Mouse (Mus musculus) urinary bladder, adult 2 months (tissue): ENCODE measurements around the gene Ndrg2. TPM values are rescaled to one million over a fixed set of nuclear protein-coding genes. Genes with fewer than 3 reads are reported as not detected.
"Not testable (repeated sequence)": the region's sequence is repeated elsewhere in the genome, so short reads cannot be mapped to it uniquely, and the experiment has no call there.

Source experiments
- DNase-seq: peaks from one replicate; pipeline ENCODE4 v3.0.0; 2022; ENCODE audit warnings: low spot score
- polyA plus RNA-seq: library from polyadenylated mRNA; depleted of rRNA; stranded (reverse); fragments of >200 nt; gene quantifications from 2 replicates; pipeline ENCODE4 v1.2.3, GENCODE M21; 2012; rRNA removed

Ndrg2 gene
- polyA plus RNA-seq, 1 experiment = 393 TPM

GRCm38 (mm10) chr14:51877517-51877916, 36.4 kb downstream of the Ndrg2 start:
- DNase-seq = no peak

- DNase-seq = no peak
Measured at GRCm38 (mm10) chr14:51871741-51872140, 42.2 kb downstream of the Ndrg2 start.

DNA sequence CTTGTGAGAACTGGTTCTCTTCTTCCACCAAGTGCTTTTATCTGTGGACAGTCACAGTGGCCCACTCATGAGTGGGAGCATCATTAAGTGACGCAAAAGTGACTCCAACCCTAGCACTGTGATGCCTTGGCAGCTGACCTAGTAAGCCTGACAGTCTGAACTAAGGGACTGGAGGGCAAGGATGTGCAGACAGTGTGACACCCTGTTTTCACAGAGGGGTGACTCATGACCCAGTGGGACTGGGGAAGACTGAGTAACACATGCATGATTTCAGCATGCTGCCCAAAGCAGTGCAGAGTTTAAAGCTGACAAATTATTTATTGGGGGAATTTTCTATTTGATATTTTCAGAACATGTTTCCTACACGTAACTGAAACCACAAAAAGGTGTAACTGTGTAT, 43.2 kb downstream of the Ndrg2 start:
- no peak for DNase-seq

DNA sequence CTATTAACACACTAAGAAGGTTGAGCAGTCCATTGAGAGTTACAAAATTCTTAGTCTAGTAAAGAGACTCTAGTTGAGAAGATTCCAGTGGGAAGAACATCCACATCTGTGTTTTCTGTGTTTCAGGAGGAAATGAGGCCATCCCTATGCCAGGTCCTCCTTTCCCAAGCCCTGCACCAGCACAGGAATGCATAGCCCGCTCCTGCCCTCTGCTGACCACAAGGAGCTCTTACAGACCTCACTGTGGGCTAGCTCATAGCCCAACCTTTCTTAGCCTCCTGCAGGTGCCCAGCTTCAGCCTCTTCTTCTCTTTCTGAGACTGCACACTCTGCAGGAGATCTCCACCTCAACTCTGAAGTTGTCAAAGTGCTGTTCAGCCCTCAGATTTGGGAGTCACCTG, 50.4 kb downstream of the Ndrg2 start:
- not testable (repeated sequence) for DNase-seq

- not testable (repeated sequence) for DNase-seq
Measured at GRCm38 (mm10) chr14:51855280-51855679, 58.7 kb downstream of the Ndrg2 start.

Other genes starting within 250 kb of the Ndrg2 start
- not detected in 2 replicates for gene Gm17079, start 218.7 kb downstream of the Ndrg2 start, polyA plus RNA-seq
- not detected in 2 replicates for gene Gm5800, start 197.0 kb downstream of the Ndrg2 start, polyA plus RNA-seq
- 0.56 and 0.57 TPM in 2 replicates for gene Ang4, start 140.6 kb downstream of the Ndrg2 start, polyA plus RNA-seq
- gene AY358078, start 114.1 kb downstream of the Ndrg2 start, polyA plus RNA-seq = not detected in 2 replicates
- not detected in 2 replicates for gene Ear6, start 60.5 kb downstream of the Ndrg2 start, polyA plus RNA-seq
- gene Mettl17, start 29.3 kb downstream of the Ndrg2 start, polyA plus RNA-seq = 35.8 and 40.5 TPM in 2 replicates
- 1.2 and 2.0 TPM in 2 replicates for gene Slc39a2, start 21.3 kb downstream of the Ndrg2 start, polyA plus RNA-seq
- gene Tppp2, start 4.3 kb upstream of the Ndrg2 start, polyA plus RNA-seq = 0.11 TPM in 1 of 2 replicates, not detected in the other
- gene Rnase13, start 8.6 kb upstream of the Ndrg2 start, polyA plus RNA-seq = 0.75 and 1.0 TPM in 2 replicates
- gene Arhgef40, start 70.6 kb upstream of the Ndrg2 start, polyA plus RNA-seq = 44.4 and 53.8 TPM in 2 replicates
- gene Tmem253, start 101.5 kb upstream of the Ndrg2 start, polyA plus RNA-seq = 1.1 and 1.5 TPM in 2 replicates
- gene Zfp219, start 106.6 kb upstream of the Ndrg2 start, polyA plus RNA-seq = 105 and 107 TPM in 2 replicates
- gene Olfr221, start 128.3 kb upstream of the Ndrg2 start, polyA plus RNA-seq = not detected in 2 replicates
- gene Hnrnpc, start 189.9 kb upstream of the Ndrg2 start, polyA plus RNA-seq = 203 and 214 TPM in 2 replicates
- 1.8 and 2.5 TPM in 2 replicates for gene Rpgrip1, start 196.5 kb upstream of the Ndrg2 start, polyA plus RNA-seq